Mouse (Mus musculus): ENCODE measurements around the gene Tspan11. TPM values are rescaled to one million over a fixed set of nuclear protein-coding genes. Genes with fewer than 3 reads are reported as not detected.

Tspan11 gene
- polyA plus RNA-seq, 1 experiment from 2014 or later = 13.6 TPM

- ATAC-seq (ENCODE audit: insufficient number of reproducible peaks, low FRiP score, low TSS enrichment, low read depth) = no peak
- no peak overlapping the region for H3K9ac ChIP-seq (ENCODE audit: low read length)
- no peaks in the 10 kb centered on the region for H3K27me3 ChIP-seq (ENCODE audit: control insufficient read depth, insufficient read depth, low read length)
- no peak overlapping the region for H3K27ac ChIP-seq (replicated peaks; ENCODE audit: low read depth, low read length)
- H3K36me3 ChIP-seq (ENCODE audit: control insufficient read depth, insufficient read depth, low read length) = no peaks in the 10 kb centered on the region
- H3K9me3 ChIP-seq (ENCODE audit: control insufficient read depth, low read length) = no peaks in the 10 kb centered on the region
- WGBS = 32% methylated on average over 6 of the region's 6 CpGs
- peaks cover 13% of the 10 kb centered on the region for H3K4me1 ChIP-seq (ENCODE audit: control insufficient read depth, insufficient read depth, low read length)
- no peak overlapping the region for H3K4me2 ChIP-seq (ENCODE audit: low read depth, severe bottlenecking)
- H3K4me3 ChIP-seq (ENCODE audit: low read depth, low read length) = no peak overlapping the region
- DNase-seq (ENCODE audit: low spot score) = no peak
Observed at GRCm38 (mm10) chr6:127973553-127973952, 86.2 kb downstream of the Tspan11 start.

GRCm38 (mm10) chr6:127974000-127974399 lies 86.6 kb downstream of the Tspan11 start:
- no peak overlapping the region for H3K4me3 ChIP-seq (ENCODE audit: low read depth, low read length)
- no peaks in the 10 kb centered on the region for H3K9me3 ChIP-seq (ENCODE audit: control insufficient read depth, low read length)
- ATAC-seq (ENCODE audit: insufficient number of reproducible peaks, low FRiP score, low TSS enrichment, low read depth) (no peak), DNase-seq (ENCODE audit: low spot score) (peak; percentile 39)
- WGBS = 35% methylated on average over 9 of the region's 9 CpGs
- H3K27me3 ChIP-seq (ENCODE audit: control insufficient read depth, insufficient read depth, low read length) = no peaks in the 10 kb centered on the region
- peaks cover 18% of the 10 kb centered on the region for H3K4me1 ChIP-seq (ENCODE audit: control insufficient read depth, insufficient read depth, low read length)
- no peak overlapping the region for H3K4me2 ChIP-seq (ENCODE audit: low read depth, severe bottlenecking)
- no peak overlapping the region for H3K9ac ChIP-seq (ENCODE audit: low read length)
- H3K27ac ChIP-seq (replicated peaks; ENCODE audit: low read depth, low read length) = no peak overlapping the region
- no peaks in the 10 kb centered on the region for H3K36me3 ChIP-seq (ENCODE audit: control insufficient read depth, insufficient read depth, low read length)

- ATAC-seq (ENCODE audit: insufficient number of reproducible peaks, low FRiP score, low TSS enrichment, low read depth) = no peak
- Histone ChIP-seq H3K9ac (ENCODE audit: low read length) (no peak overlapping the region), H3K4me2 (ENCODE audit: low read depth, severe bottlenecking) (no peak overlapping the region), H3K36me3 (ENCODE audit: control insufficient read depth, insufficient read depth, low read length) (no peaks in the 10 kb centered on the region), H3K27ac (replicated peaks; ENCODE audit: low read depth, low read length) (no peak overlapping the region), H3K4me3 (ENCODE audit: low read depth, low read length) (no peak overlapping the region), H3K4me1 (ENCODE audit: control insufficient read depth, insufficient read depth, low read length) (peaks cover 18% of the 10 kb centered on the region), H3K9me3 (ENCODE audit: control insufficient read depth, low read length) (no peaks in the 10 kb centered on the region), H3K27me3 (ENCODE audit: control insufficient read depth, insufficient read depth, low read length) (no peaks in the 10 kb centered on the region)
- WGBS = 80% methylated on average over 6 of the region's 6 CpGs
- no peak for DNase-seq (ENCODE audit: low spot score)
Observed at GRCm38 (mm10) chr6:127976695-127977094, 89.3 kb downstream of the Tspan11 start.

GRCm38 (mm10) chr6:127978941-127979340 lies 91.6 kb downstream of the Tspan11 start:
- DNase-seq (ENCODE audit: low spot score) = no peak
- WGBS = 47% methylated on average over 20 of the region's 20 CpGs

GRCm38 (mm10) chr6:127979831-127980230 lies 92.4 kb downstream of the Tspan11 start:
- no peak overlapping the region for H3K4me3 ChIP-seq (ENCODE audit: low read depth, low read length)
- H3K27ac ChIP-seq (replicated peaks; ENCODE audit: low read depth, low read length) = no peak overlapping the region
- ATAC-seq (ENCODE audit: insufficient number of reproducible peaks, low FRiP score, low TSS enrichment, low read depth) = no peak
- H3K36me3 ChIP-seq (ENCODE audit: control insufficient read depth, insufficient read depth, low read length) = 0 out of 2 replicates have a peak, but pooled peaks cover 2% of the 10 kb centered on the region
- no peaks in the 10 kb centered on the region for H3K9me3 ChIP-seq (ENCODE audit: control insufficient read depth, low read length)
- WGBS = 93% methylated on average over 5 of the region's 5 CpGs
- no peaks in the 10 kb centered on the region for H3K27me3 ChIP-seq (ENCODE audit: control insufficient read depth, insufficient read depth, low read length)
- peaks cover 8% of the 10 kb centered on the region for H3K4me1 ChIP-seq (ENCODE audit: control insufficient read depth, insufficient read depth, low read length)
- DNase-seq (ENCODE audit: low spot score) = no peak
- H3K4me2 ChIP-seq (ENCODE audit: low read depth, severe bottlenecking) = no peak overlapping the region
- no peak overlapping the region for H3K9ac ChIP-seq (ENCODE audit: low read length)

More at GRCm38 (mm10) chr6:127978941-127979340, 91.6 kb downstream of the Tspan11 start:
- no peaks in the 10 kb centered on the region for H3K9me3 ChIP-seq (ENCODE audit: control insufficient read depth, low read length)
- no peak overlapping the region for H3K9ac ChIP-seq (ENCODE audit: low read length)
- H3K4me3 ChIP-seq (ENCODE audit: low read depth, low read length) = no peak overlapping the region
- H3K4me2 ChIP-seq (ENCODE audit: low read depth, severe bottlenecking) = no peak overlapping the region; the same call in 1 of the 2 replicates
- H3K36me3 ChIP-seq (ENCODE audit: control insufficient read depth, insufficient read depth, low read length) = 0 out of 2 replicates have a peak, but pooled peaks cover 1% of the 10 kb centered on the region
- no peak for ATAC-seq (ENCODE audit: insufficient number of reproducible peaks, low FRiP score, low TSS enrichment, low read depth)
- peaks cover 12% of the 10 kb centered on the region for H3K4me1 ChIP-seq (ENCODE audit: control insufficient read depth, insufficient read depth, low read length)
- no peak overlapping the region for H3K27ac ChIP-seq (replicated peaks; ENCODE audit: low read depth, low read length)
- H3K27me3 ChIP-seq (ENCODE audit: control insufficient read depth, insufficient read depth, low read length) = no peaks in the 10 kb centered on the region

- Histone ChIP-seq H3K9ac (ENCODE audit: low read length) (no peak overlapping the region), H3K36me3 (ENCODE audit: control insufficient read depth, insufficient read depth, low read length) (0 out of 2 replicates have a peak, but pooled peaks cover 2% of the 10 kb centered on the region), H3K9me3 (ENCODE audit: control insufficient read depth, low read length) (no peaks in the 10 kb centered on the region), H3K4me1 (ENCODE audit: control insufficient read depth, insufficient read depth, low read length) (peaks cover 11% of the 10 kb centered on the region), H3K4me3 (ENCODE audit: low read depth, low read length) (no peak overlapping the region), H3K4me2 (ENCODE audit: low read depth, severe bottlenecking) (no peak overlapping the region), H3K27me3 (ENCODE audit: control insufficient read depth, insufficient read depth, low read length) (no peaks in the 10 kb centered on the region), H3K27ac (replicated peaks; ENCODE audit: low read depth, low read length) (no peak overlapping the region)
- DNase-seq (ENCODE audit: low spot score) (no peak), ATAC-seq (ENCODE audit: insufficient number of reproducible peaks, low FRiP score, low TSS enrichment, low read depth) (no peak)
- WGBS = 69% methylated on average over 11 of the region's 11 CpGs
Observed at GRCm38 (mm10) chr6:127980381-127981045, 93.1 kb downstream of the Tspan11 start.

GRCm38 (mm10) chr6:127981176-127981575 lies 93.8 kb downstream of the Tspan11 start:
- Histone ChIP-seq H3K4me1 (ENCODE audit: control insufficient read depth, insufficient read depth, low read length) (peaks cover 14% of the 10 kb centered on the region), H3K4me3 (ENCODE audit: low read depth, low read length) (no peak overlapping the region), H3K27ac (replicated peaks; ENCODE audit: low read depth, low read length) (no peak overlapping the region), H3K9me3 (ENCODE audit: control insufficient read depth, low read length) (no peaks in the 10 kb centered on the region), H3K27me3 (ENCODE audit: control insufficient read depth, insufficient read depth, low read length) (no peaks in the 10 kb centered on the region), H3K4me2 (ENCODE audit: low read depth, severe bottlenecking) (no peak overlapping the region), H3K36me3 (ENCODE audit: control insufficient read depth, insufficient read depth, low read length) (0 out of 2 replicates have a peak, but pooled peaks cover 2% of the 10 kb centered on the region), H3K9ac (ENCODE audit: low read length) (no peak overlapping the region)
- WGBS = 73% methylated on average over 8 of the region's 8 CpGs
- ATAC-seq (ENCODE audit: insufficient number of reproducible peaks, low FRiP score, low TSS enrichment, low read depth) (no peak), DNase-seq (ENCODE audit: low spot score) (no peak)

GRCm38 (mm10) chr6:127986357-127986756 lies 99.0 kb downstream of the Tspan11 start:
- Histone ChIP-seq H3K9me3 (ENCODE audit: control insufficient read depth, low read length) (no peaks in the 10 kb centered on the region), H3K4me2 (ENCODE audit: low read depth, severe bottlenecking) (no peak overlapping the region), H3K36me3 (ENCODE audit: control insufficient read depth, insufficient read depth, low read length) (0 out of 2 replicates have a peak, but pooled peaks cover 2% of the 10 kb centered on the region), H3K4me3 (ENCODE audit: low read depth, low read length) (no peak overlapping the region), H3K4me1 (ENCODE audit: control insufficient read depth, insufficient read depth, low read length) (peaks cover 9% of the 10 kb centered on the region), H3K27ac (replicated peaks; ENCODE audit: low read depth, low read length) (no peak overlapping the region), H3K9ac (ENCODE audit: low read length) (no peak overlapping the region), H3K27me3 (ENCODE audit: control insufficient read depth, insufficient read depth, low read length) (no peaks in the 10 kb centered on the region)
- ATAC-seq (ENCODE audit: insufficient number of reproducible peaks, low FRiP score, low TSS enrichment, low read depth) = no peak
- WGBS = 27% methylated on average over 9 of the region's 9 CpGs
- DNase-seq (ENCODE audit: low spot score) = no peak
